Mouse (Mus musculus): ENCODE results near the gene Smarcb1. TPM values are rescaled to one million over a fixed set of nuclear protein-coding genes. Genes with fewer than 3 reads are reported as not detected.

The Smarcb1 gene
- 150 and 173 TPM in 2 replicates for polyA plus RNA-seq (2014; fragmentation: Nextera tagmentation; extraction: Ambion mirVana)

GRCm38 (mm10) chr10:75921026-75921725, at the start of gene Smarcb1:
Smarcb1 (minus strand) TSS chr10:75921617.
- H3K9me3 ChIP-seq (ENCODE audit: control insufficient read depth, low read length) = no peaks in the 10 kb centered on the region
- H3K27me3 ChIP-seq (replicated peaks; ENCODE audit: control insufficient read depth, insufficient read depth, low read length) = no peaks in the 10 kb centered on the region
- peak; percentile 98 for DNase-seq (ENCODE audit: low spot score)
- WGBS = under 1% methylated on average over 52 of the region's 76 CpGs
- peak; percentile 94 for ATAC-seq (ENCODE audit: low read depth)
- H3K9ac ChIP-seq (ENCODE audit: low read depth, low read length) = peak within 1 kb of the TSS; percentile 96
- H3K4me3 ChIP-seq (ENCODE audit: low read depth, low read length) = peak within 1 kb of the TSS; percentile 98
- peaks cover 16% of the 10 kb centered on the region for H3K4me1 ChIP-seq (ENCODE audit: control insufficient read depth, insufficient read depth, low read length)
- H3K27ac ChIP-seq (replicated peaks; ENCODE audit: low read depth, low read length) = peak within 1 kb of the TSS; percentile 96
- H3K36me3 ChIP-seq (ENCODE audit: control insufficient read depth, insufficient read depth, low read length) = peaks cover 36% of the 10 kb centered on the region
- H3K4me2 ChIP-seq (ENCODE audit: low read depth, low read length) = peak within 1 kb of the TSS; percentile 64

GRCm38 (mm10) chr10:75954381-75954811, 33.0 kb upstream of the Smarcb1 start, which contains the start of gene Gm5134:
Gm5134 (plus strand) TSS chr10:75954514.
- Histone ChIP-seq H3K36me3 (ENCODE audit: control insufficient read depth, insufficient read depth, low read length) (no peaks in the 10 kb centered on the region), H3K27ac (replicated peaks; ENCODE audit: low read depth, low read length) (no peak within 1 kb of the TSS), H3K9ac (ENCODE audit: low read depth, low read length) (0 out of 2 replicates have a peak within 1 kb of the TSS, but pooled peaks have one; percentile 14), H3K27me3 (replicated peaks; ENCODE audit: control insufficient read depth, insufficient read depth, low read length) (0 out of 2 replicates have a peak, but pooled peaks cover 4% of the 10 kb centered on the region), H3K9me3 (ENCODE audit: control insufficient read depth, low read length) (no peaks in the 10 kb centered on the region), H3K4me1 (ENCODE audit: control insufficient read depth, insufficient read depth, low read length) (0 out of 2 replicates have a peak, but pooled peaks cover 7% of the 10 kb centered on the region), H3K4me3 (ENCODE audit: low read depth, low read length) (peak within 1 kb of the TSS; percentile 8; the same call in 1 of the 2 replicates), H3K4me2 (ENCODE audit: low read depth, low read length) (peak within 1 kb of the TSS; percentile 40)
- WGBS = 40% methylated on average over 16 of the region's 20 CpGs
- no peak for DNase-seq (ENCODE audit: low spot score)
- no peak for ATAC-seq (ENCODE audit: low read depth)

GRCm38 (mm10) chr10:75951424-75952050, 30.1 kb upstream of the Smarcb1 start:
- Histone ChIP-seq H3K9ac (ENCODE audit: low read depth, low read length) (peak overlapping the region; percentile 67), H3K27me3 (replicated peaks; ENCODE audit: control insufficient read depth, insufficient read depth, low read length) (0 out of 2 replicates have a peak, but pooled peaks cover 4% of the 10 kb centered on the region), H3K9me3 (ENCODE audit: control insufficient read depth, low read length) (no peaks in the 10 kb centered on the region), H3K36me3 (ENCODE audit: control insufficient read depth, insufficient read depth, low read length) (no peaks in the 10 kb centered on the region), H3K27ac (replicated peaks; ENCODE audit: low read depth, low read length) (no peak overlapping the region), H3K4me1 (ENCODE audit: control insufficient read depth, insufficient read depth, low read length) (0 out of 2 replicates have a peak, but pooled peaks cover 7% of the 10 kb centered on the region), H3K4me3 (ENCODE audit: low read depth, low read length) (peak overlapping the region; percentile 44), H3K4me2 (ENCODE audit: low read depth, low read length) (peak overlapping the region; percentile 94)
- WGBS = 5% methylated on average over 13 of the region's 13 CpGs
- ATAC-seq (ENCODE audit: low read depth) (no peak; the same call in 1 of the 2 replicates), DNase-seq (ENCODE audit: low spot score) (peak; percentile 65)

DNA sequence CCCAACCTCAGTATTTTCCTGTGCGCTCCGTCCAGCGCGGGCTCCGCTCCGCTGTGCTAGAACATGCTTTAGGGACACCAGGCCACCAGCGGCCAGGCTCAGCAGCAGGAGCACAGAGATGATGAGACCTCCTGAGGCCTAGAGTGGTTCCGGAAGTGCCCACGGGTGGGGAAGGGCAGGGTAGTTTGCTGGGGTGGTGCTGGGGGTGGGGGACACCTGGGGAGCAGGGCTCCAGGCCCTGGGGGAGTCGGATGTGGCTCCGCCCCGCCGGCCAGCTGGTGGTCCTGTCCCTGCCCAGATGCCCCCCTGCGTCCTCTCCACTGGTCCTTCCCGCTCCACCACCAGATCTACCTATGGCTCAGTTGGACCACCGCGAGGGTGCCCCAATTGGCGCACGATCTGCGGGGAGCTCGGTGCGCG, 29.4 kb upstream of the Smarcb1 start:
- peak; percentile 62 for ATAC-seq (ENCODE audit: low read depth)
- Histone ChIP-seq H3K9me3 (ENCODE audit: control insufficient read depth, low read length) (no peaks in the 10 kb centered on the region), H3K4me2 (ENCODE audit: low read depth, low read length) (peak overlapping the region; percentile 94), H3K36me3 (ENCODE audit: control insufficient read depth, insufficient read depth, low read length) (no peaks in the 10 kb centered on the region), H3K4me1 (ENCODE audit: control insufficient read depth, insufficient read depth, low read length) (0 out of 2 replicates have a peak, but pooled peaks cover 7% of the 10 kb centered on the region), H3K9ac (ENCODE audit: low read depth, low read length) (peak overlapping the region; percentile 67), H3K27ac (replicated peaks; ENCODE audit: low read depth, low read length) (no peak overlapping the region), H3K27me3 (replicated peaks; ENCODE audit: control insufficient read depth, insufficient read depth, low read length) (0 out of 2 replicates have a peak, but pooled peaks cover 4% of the 10 kb centered on the region), H3K4me3 (ENCODE audit: low read depth, low read length) (peak overlapping the region; percentile 44)
- WGBS = 3% methylated on average over 19 of the region's 23 CpGs
- peak; percentile 48 for DNase-seq (ENCODE audit: low spot score)

GRCm38 (mm10) chr10:75949053-75950045, 27.9 kb upstream of the Smarcb1 start:
- WGBS = 76% methylated on average over 22 of the region's 22 CpGs
- H3K9me3 ChIP-seq (ENCODE audit: control insufficient read depth, low read length) = no peaks in the 10 kb centered on the region
- H3K4me1 ChIP-seq (ENCODE audit: control insufficient read depth, insufficient read depth, low read length) = 0 out of 2 replicates have a peak, but pooled peaks cover 7% of the 10 kb centered on the region
- no peak; the same call in 1 of the 2 replicates for ATAC-seq (ENCODE audit: low read depth)
- DNase-seq (ENCODE audit: low spot score) = no peak
- no peak overlapping the region for H3K4me3 ChIP-seq (ENCODE audit: low read depth, low read length)
- H3K36me3 ChIP-seq (ENCODE audit: control insufficient read depth, insufficient read depth, low read length) = no peaks in the 10 kb centered on the region
- no peak overlapping the region for H3K9ac ChIP-seq (ENCODE audit: low read depth, low read length)
- H3K4me2 ChIP-seq (ENCODE audit: low read depth, low read length) = no peak overlapping the region
- H3K27ac ChIP-seq (replicated peaks; ENCODE audit: low read depth, low read length) = no peak overlapping the region
- H3K27me3 ChIP-seq (replicated peaks; ENCODE audit: control insufficient read depth, insufficient read depth, low read length) = no peaks in the 10 kb centered on the region

DNA sequence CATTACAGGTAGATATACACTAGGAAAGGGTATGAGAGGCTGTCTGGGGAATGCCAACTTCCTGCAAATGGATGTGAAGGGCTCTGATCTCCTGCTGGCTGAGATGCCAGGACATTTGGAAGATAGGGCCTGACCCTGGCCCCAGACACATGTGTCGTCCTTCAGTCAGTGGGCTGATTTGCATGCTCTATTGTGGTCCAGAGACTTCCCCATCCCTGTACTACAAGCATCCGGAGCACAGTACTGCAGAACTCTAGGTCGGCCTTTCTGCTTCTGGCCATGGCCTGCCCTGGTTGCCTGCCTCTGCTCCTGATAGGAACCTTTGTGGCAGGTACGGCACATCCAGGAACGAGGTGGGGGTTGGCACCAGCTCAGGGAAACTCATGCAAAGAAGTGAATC, 26.7 kb upstream of the Smarcb1 start:
- Histone ChIP-seq H3K4me1 (ENCODE audit: control insufficient read depth, insufficient read depth, low read length) (0 out of 2 replicates have a peak, but pooled peaks cover 7% of the 10 kb centered on the region), H3K27ac (replicated peaks; ENCODE audit: low read depth, low read length) (no peak overlapping the region), H3K9me3 (ENCODE audit: control insufficient read depth, low read length) (no peaks in the 10 kb centered on the region), H3K4me3 (ENCODE audit: low read depth, low read length) (no peak overlapping the region), H3K9ac (ENCODE audit: low read depth, low read length) (no peak overlapping the region), H3K4me2 (ENCODE audit: low read depth, low read length) (no peak overlapping the region), H3K27me3 (replicated peaks; ENCODE audit: control insufficient read depth, insufficient read depth, low read length) (no peaks in the 10 kb centered on the region), H3K36me3 (ENCODE audit: control insufficient read depth, insufficient read depth, low read length) (no peaks in the 10 kb centered on the region)
- DNase-seq (ENCODE audit: low spot score) (no peak), ATAC-seq (ENCODE audit: low read depth) (no peak)
- 79% methylated on average over 5 of the region's 5 CpGs for WGBS

- Histone ChIP-seq H3K4me2 (ENCODE audit: low read depth, low read length) (no peak overlapping the region), H3K27ac (replicated peaks; ENCODE audit: low read depth, low read length) (no peak overlapping the region), H3K4me1 (ENCODE audit: control insufficient read depth, insufficient read depth, low read length) (0 out of 2 replicates have a peak, but pooled peaks cover 6% of the 10 kb centered on the region), H3K9me3 (ENCODE audit: control insufficient read depth, low read length) (no peaks in the 10 kb centered on the region), H3K36me3 (ENCODE audit: control insufficient read depth, insufficient read depth, low read length) (no peaks in the 10 kb centered on the region), H3K4me3 (ENCODE audit: low read depth, low read length) (no peak overlapping the region), H3K9ac (ENCODE audit: low read depth, low read length) (no peak overlapping the region), H3K27me3 (replicated peaks; ENCODE audit: control insufficient read depth, insufficient read depth, low read length) (no peaks in the 10 kb centered on the region)
- DNase-seq (ENCODE audit: low spot score) (no peak), ATAC-seq (ENCODE audit: low read depth) (no peak)
- 75% methylated on average over 7 of the region's 7 CpGs for WGBS
These were observed 24.5 kb upstream of the Smarcb1 start for GRCm38 (mm10) chr10:75945896-75946295.

DNA sequence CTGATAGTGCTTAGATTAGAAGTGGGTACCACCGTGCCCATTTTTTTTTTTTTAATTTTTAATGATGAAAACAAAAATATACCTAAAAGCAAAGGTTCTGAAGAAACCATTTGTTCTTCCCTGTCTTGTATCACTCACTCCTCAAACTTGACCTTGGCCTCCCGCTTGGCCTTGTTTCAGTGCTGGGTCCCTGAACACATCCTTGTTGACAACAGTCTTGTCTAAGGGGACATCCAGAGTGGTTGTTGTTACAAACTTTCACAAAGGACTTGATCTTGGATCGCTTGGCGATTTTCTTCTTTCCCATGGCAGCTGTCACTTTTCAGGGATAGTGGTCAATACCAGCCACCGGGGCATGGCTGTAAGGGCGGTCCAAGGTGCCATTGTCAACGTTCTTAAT, 23.8 kb upstream of the Smarcb1 start:
- H3K4me2 ChIP-seq (ENCODE audit: low read depth, low read length) = no peak overlapping the region
- H3K36me3 ChIP-seq (ENCODE audit: control insufficient read depth, insufficient read depth, low read length) = no peaks in the 10 kb centered on the region
- H3K27ac ChIP-seq (replicated peaks; ENCODE audit: low read depth, low read length) = no peak overlapping the region
- DNase-seq (ENCODE audit: low spot score) = no peak
- H3K27me3 ChIP-seq (replicated peaks; ENCODE audit: control insufficient read depth, insufficient read depth, low read length) = no peaks in the 10 kb centered on the region
- H3K9me3 ChIP-seq (ENCODE audit: control insufficient read depth, low read length) = no peaks in the 10 kb centered on the region
- WGBS = 87% methylated on average over 7 of the region's 7 CpGs
- H3K4me1 ChIP-seq (ENCODE audit: control insufficient read depth, insufficient read depth, low read length) = no peaks in the 10 kb centered on the region
- H3K9ac ChIP-seq (ENCODE audit: low read depth, low read length) = no peak overlapping the region
- no peak for ATAC-seq (ENCODE audit: low read depth)
- no peak overlapping the region for H3K4me3 ChIP-seq (ENCODE audit: low read depth, low read length)
